Mouse (Mus musculus) heart, embryonic 16.5 days (tissue): ENCODE measurements around the gene Prss56. TPM values are rescaled to one million over a fixed set of nuclear protein-coding genes. Genes with fewer than 3 reads are reported as not detected.

Source experiments
- ATAC-seq: fragments of 200-750 bp; cut with Nextera tagmentation; replicated peaks from 2 replicates; pipeline ENCODE4 v1.8.0; 2017; ENCODE audit warnings: moderate number of reproducible peaks; ENCODE audit not compliant: insufficient read depth, low FRiP score; ENCODE audit errors: extremely low read depth
- H3K27ac ChIP-seq: fragments of 300-500 bp; sonication (generic); 2 replicates; pipeline ENCODE4 v1.5.1; 2014; ENCODE audit warnings: mild to moderate bottlenecking, low read length, control low read depth, moderate library complexity
- H3K27me3 ChIP-seq: fragments of 300-500 bp; sonication (generic); 2 replicates; pipeline ENCODE4 v1.6.1; 2014; ENCODE audit warnings: low read length, mixed read lengths; ENCODE audit not compliant: control insufficient read depth, insufficient read depth
- H3K36me3 ChIP-seq: fragments of 300-500 bp; sonication (generic); 2 replicates; pipeline ENCODE4 v1.6.1; 2014; ENCODE audit not compliant: control insufficient read depth, insufficient read depth
- H3K4me1 ChIP-seq: fragments of 300-500 bp; sonication (generic); 2 replicates; pipeline ENCODE4 v1.6.1; 2014; ENCODE audit warnings: low read length, mixed read lengths; ENCODE audit not compliant: control insufficient read depth, insufficient read depth
- H3K4me2 ChIP-seq: fragments of 300-500 bp; sonication (generic); 2 replicates; pipeline ENCODE4 v1.6.1; 2014; ENCODE audit warnings: low read depth, mild to moderate bottlenecking, control low read depth, low read length
- H3K4me3 ChIP-seq: fragments of 300-500 bp; sonication (generic); 2 replicates; pipeline ENCODE4 v1.5.1; 2014; ENCODE audit warnings: mild to moderate bottlenecking, control low read depth, low read length
- H3K9ac ChIP-seq: fragments of 300-500 bp; sonication (generic); 2 replicates; pipeline ENCODE4 v1.6.1; 2014; ENCODE audit warnings: low read length, control low read depth
- H3K9me3 ChIP-seq: fragments of 300-500 bp; sonication (generic); replicated peaks from 2 replicates; pipeline ENCODE4 v1.6.1; 2016; ENCODE audit warnings: low read length; ENCODE audit not compliant: control insufficient read depth
- WGBS: fragments of 180-500 bp; shearing (Covaris S2); extraction: QIAGEN DNeasy Blood & Tissue Kit; methylation state at CpG from one replicate; pipeline ENCODE4 v1.1.7; 2014; 5-methylcytosine and 5-hydroxymethylcytosine counted together
- polyA plus RNA-seq: library from polyadenylated mRNA; unstranded; fragments of >200 nt; fragmentation: Nextera tagmentation; extraction: Ambion mirVana; gene quantifications from 2 replicates; pipeline ENCODE4 v1.2.1, GENCODE M21; 2015

The Prss56 gene
- polyA plus RNA-seq, 1 experiment from 2014 or later = not detected

GRCm38 (mm10) chr1:87156199-87156587 is 26.9 kb upstream of the Prss56 start, which contains the start of gene Ecel1:
Gene Ecel1 (minus strand): TSS chr1:87156521.
- no peak within 1 kb of the TSS for H3K9ac ChIP-seq
- H3K36me3 ChIP-seq = no peaks in the 10 kb centered on the region
- peak within 1 kb of the TSS; percentile 33 for H3K4me3 ChIP-seq
- H3K27ac ChIP-seq = no peak within 1 kb of the TSS
- peak within 1 kb of the TSS; percentile 51 for H3K4me2 ChIP-seq
- H3K9me3 ChIP-seq = no peaks in the 10 kb centered on the region
- H3K27me3 ChIP-seq = peaks cover 92% of the 10 kb centered on the region
- H3K4me1 ChIP-seq = no peaks in the 10 kb centered on the region
- 6% methylated on average over 12 of the region's 12 CpGs for WGBS
- ATAC-seq = no peak

DNA sequence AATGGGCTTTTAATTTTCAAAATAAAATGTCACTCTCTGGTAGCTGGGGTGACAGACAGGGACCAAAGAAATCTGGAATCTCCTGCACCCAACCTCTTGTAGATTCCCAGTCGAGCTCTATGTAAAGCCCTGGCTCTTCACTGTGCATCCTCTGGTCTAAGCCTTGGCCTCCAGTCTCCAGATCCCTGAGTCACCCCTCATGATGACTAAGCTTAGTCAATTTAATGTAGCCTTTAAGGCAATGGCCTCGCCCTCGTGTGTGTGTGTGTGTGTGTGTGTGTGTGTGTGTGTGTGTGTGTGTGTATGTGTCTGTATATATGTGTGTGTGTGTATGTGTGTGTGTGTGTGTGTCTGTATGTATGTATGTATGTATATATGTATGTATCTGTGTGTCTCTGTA is 23.7 kb upstream of the Prss56 start:
- Histone ChIP-seq H3K9ac (no peak overlapping the region), H3K27me3 (peaks cover 76% of the 10 kb centered on the region), H3K9me3 (no peaks in the 10 kb centered on the region), H3K4me2 (no peak overlapping the region), H3K27ac (no peak overlapping the region), H3K4me1 (no peaks in the 10 kb centered on the region), H3K36me3 (no peaks in the 10 kb centered on the region), H3K4me3 (no peak overlapping the region)
- ATAC-seq = no peak
- 71% methylated on average over 3 of the region's 3 CpGs for WGBS

DNA sequence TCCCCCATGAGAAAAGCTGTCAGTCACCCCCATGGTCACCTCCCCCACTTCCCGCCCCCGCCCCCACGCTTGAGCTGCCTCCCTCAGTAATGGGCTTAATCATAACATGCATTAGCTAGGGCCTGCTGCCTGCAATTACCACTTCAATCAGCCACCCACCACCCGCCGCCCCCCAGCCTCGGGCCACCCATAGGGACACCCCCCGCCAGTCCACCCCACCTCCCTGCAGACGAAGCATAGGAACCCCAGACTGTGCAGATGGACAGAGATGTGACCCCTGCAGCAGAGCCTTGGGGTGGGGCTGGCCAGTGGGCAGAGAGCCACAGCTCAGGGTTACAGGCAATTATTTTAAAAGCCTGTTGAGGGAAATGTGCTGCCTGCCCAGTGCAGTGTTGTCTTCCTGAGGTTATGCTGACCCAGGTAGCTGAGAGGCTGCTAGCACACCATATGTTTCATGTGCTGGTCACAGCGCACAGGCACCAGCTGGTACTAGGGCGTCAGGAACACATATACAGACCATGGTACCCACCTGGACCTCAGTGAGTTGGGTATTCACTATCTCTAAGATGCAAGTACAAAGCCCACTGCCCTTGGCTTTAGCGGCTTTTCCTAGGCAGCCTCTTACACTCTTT is 18.8 kb upstream of the Prss56 start:
- WGBS = 22% methylated on average over 11 of the region's 11 CpGs
- Histone ChIP-seq H3K9ac (no peak overlapping the region), H3K27me3 (peaks cover 50% of the 10 kb centered on the region), H3K36me3 (no peaks in the 10 kb centered on the region), H3K4me1 (no peaks in the 10 kb centered on the region), H3K9me3 (no peaks in the 10 kb centered on the region), H3K4me3 (no peak overlapping the region), H3K27ac (no peak overlapping the region), H3K4me2 (no peak overlapping the region)
- ATAC-seq = no peak

DNA sequence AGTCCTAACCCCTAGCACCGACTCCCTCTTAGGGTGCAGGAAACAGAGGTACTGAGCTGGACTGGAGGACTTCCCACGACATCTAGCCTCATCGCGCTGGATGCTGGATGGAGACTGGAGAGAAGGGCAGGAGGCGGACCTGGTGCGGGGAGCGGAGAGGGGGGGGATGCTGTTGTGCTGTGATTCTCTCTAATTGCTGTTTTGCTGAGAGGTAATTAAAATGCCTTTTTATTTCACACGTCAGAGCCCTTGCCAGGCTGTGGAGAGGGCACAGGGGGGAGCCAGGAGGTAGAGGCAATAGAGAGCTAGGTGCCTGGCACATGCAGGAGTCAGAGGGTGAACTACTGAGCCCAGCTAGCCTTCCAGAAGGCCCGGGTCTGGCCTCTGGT is 18.3 kb upstream of the Prss56 start:
- no peak overlapping the region for H3K9ac ChIP-seq
- no peak overlapping the region for H3K4me3 ChIP-seq
- WGBS = 54% methylated on average over 9 of the region's 9 CpGs
- H3K4me2 ChIP-seq = no peak overlapping the region
- no peaks in the 10 kb centered on the region for H3K36me3 ChIP-seq
- no peak for ATAC-seq
- peaks cover 52% of the 10 kb centered on the region for H3K27me3 ChIP-seq
- H3K4me1 ChIP-seq = no peaks in the 10 kb centered on the region
- H3K27ac ChIP-seq = no peak overlapping the region
- no peaks in the 10 kb centered on the region for H3K9me3 ChIP-seq

DNA sequence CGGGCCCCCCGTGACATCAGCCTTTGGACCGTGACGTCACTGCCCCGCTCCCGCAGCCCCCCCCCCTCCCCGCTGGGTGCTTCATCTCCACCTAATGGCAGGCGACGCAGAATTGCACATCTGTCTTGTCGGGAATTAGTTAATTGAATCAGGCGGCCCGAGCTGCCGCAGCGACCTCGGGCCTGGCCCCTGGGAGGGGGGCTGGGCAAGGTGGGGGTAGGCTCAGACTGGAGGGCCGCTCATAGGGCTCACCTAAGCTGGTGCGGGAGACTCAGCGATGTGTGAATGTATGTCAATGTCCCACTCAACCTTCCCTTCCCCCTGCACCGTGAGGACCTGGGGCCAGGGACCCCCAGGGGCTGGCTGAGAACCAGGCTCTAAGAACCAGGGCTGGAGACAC is 12.7 kb upstream of the Prss56 start:
- H3K36me3 ChIP-seq = no peaks in the 10 kb centered on the region
- no peak overlapping the region for H3K9ac ChIP-seq
- H3K9me3 ChIP-seq = no peaks in the 10 kb centered on the region
- H3K27me3 ChIP-seq = peaks cover 48% of the 10 kb centered on the region
- H3K4me3 ChIP-seq = no peak overlapping the region
- H3K27ac ChIP-seq = no peak overlapping the region
- 11% methylated on average over 19 of the region's 19 CpGs for WGBS
- H3K4me2 ChIP-seq = no peak overlapping the region
- H3K4me1 ChIP-seq = no peaks in the 10 kb centered on the region
- no peak for ATAC-seq

GRCm38 (mm10) chr1:87171312-87171711 is 11.8 kb upstream of the Prss56 start:
- no peak for ATAC-seq
- Histone ChIP-seq H3K9me3 (no peaks in the 10 kb centered on the region), H3K27me3 (peaks cover 40% of the 10 kb centered on the region), H3K4me2 (no peak overlapping the region), H3K4me1 (peaks cover 3% of the 10 kb centered on the region), H3K27ac (no peak overlapping the region), H3K9ac (no peak overlapping the region), H3K4me3 (no peak overlapping the region), H3K36me3 (no peaks in the 10 kb centered on the region)
- WGBS = 82% methylated on average over 1 of the region's 1 CpGs

- Histone ChIP-seq H3K9ac (no peak overlapping the region), H3K27me3 (peaks cover 42% of the 10 kb centered on the region), H3K4me3 (no peak overlapping the region), H3K9me3 (no peaks in the 10 kb centered on the region), H3K27ac (no peak overlapping the region), H3K36me3 (no peaks in the 10 kb centered on the region), H3K4me1 (peaks cover 3% of the 10 kb centered on the region), H3K4me2 (no peak overlapping the region)
- ATAC-seq = no peak
- WGBS = 36% methylated on average over 9 of the region's 9 CpGs
These were observed 10.8 kb upstream of the Prss56 start for GRCm38 (mm10) chr1:87172316-87172715.

DNA sequence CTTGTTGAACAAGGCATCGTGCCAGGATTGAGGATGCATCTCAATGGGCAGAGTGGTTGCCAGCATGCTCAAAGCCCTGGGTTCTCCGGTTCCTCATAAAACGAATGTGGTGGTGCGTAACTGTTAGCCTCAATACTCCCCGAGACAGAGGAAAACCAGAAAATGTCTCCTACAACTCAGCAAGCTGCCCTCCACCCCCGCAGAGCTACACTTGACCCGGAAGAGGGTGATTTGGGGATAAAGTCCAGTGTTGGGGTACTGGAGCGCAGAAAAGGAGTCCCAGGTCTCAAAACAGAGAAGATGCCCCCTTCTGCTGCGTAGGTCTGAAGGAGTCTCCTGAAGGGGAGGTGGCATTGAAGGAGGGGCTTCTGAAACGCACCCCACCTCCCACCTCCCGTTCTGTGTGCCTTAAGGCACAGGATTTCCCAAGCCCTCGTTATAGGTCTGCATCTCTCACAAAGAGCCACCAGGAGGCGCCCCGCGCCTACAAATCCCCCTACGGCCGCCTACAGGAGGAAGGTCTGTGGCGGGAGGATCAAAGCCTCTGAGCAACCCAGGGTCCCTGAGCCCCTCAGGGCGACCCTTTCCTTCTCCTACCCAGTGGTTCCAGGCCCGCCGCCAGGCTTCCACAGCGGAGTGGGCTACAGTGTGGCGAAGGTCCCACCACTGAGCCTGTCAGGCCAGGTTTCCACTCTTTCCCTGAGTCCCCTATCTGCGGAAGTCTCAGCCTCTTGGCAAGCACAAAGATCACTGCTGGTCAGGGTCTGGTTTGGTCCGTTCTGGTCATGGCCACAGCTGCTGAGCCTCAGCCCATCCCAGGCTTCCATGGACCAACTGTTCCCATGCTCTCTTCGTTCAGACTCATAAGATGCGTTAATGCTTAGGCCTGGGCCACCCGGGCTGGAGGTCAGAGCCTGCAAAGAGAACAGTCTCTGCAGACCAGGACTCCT is 8.8 kb upstream of the Prss56 start:
- no peak for ATAC-seq
- H3K4me1 ChIP-seq = peaks cover 3% of the 10 kb centered on the region
- 0 out of 2 replicates have a peak overlapping the region, but pooled peaks have one; percentile 7 for H3K9ac ChIP-seq
- H3K27ac ChIP-seq = no peak overlapping the region
- H3K36me3 ChIP-seq = no peaks in the 10 kb centered on the region
- peaks cover 41% of the 10 kb centered on the region for H3K27me3 ChIP-seq
- peak overlapping the region; percentile 41; the same call in 1 of the 2 replicates for H3K4me2 ChIP-seq
- WGBS = 26% methylated on average over 28 of the region's 28 CpGs
- no peak overlapping the region for H3K4me3 ChIP-seq
- no peaks in the 10 kb centered on the region for H3K9me3 ChIP-seq

GRCm38 (mm10) chr1:87175852-87176292 is 7.2 kb upstream of the Prss56 start:
- H3K9me3 ChIP-seq = no peaks in the 10 kb centered on the region
- WGBS = 21% methylated on average over 11 of the region's 11 CpGs
- ATAC-seq = peak; percentile 76
- no peaks in the 10 kb centered on the region for H3K36me3 ChIP-seq
- no peak overlapping the region for H3K4me3 ChIP-seq
- H3K4me2 ChIP-seq = no peak overlapping the region
- H3K27ac ChIP-seq = no peak overlapping the region
- H3K9ac ChIP-seq = no peak overlapping the region
- H3K4me1 ChIP-seq = peaks cover 3% of the 10 kb centered on the region
- H3K27me3 ChIP-seq = peaks cover 27% of the 10 kb centered on the region
